Comparison of ENCODE assay signal across 9 mouse cellular contexts in genomic region chr9:65671431-65671931, GRCm38 (mm10). TPM values are rescaled to one million over a fixed set of nuclear protein-coding genes. Genes with fewer than 3 reads are reported as not detected.
DNase-seq lines count a peak whose midpoint lies in the region; ATAC-seq lines count a peak whose summit lies in the region.
"Had no signal": no experiment of that assay in that cellular context is flagged by ENCODE, and none has a peak within 500 bp of the region (broad histone marks: within the 10 kb centered on the region; RNA-seq: fewer than 3 reads in every experiment).

No protein-coding gene starts in this region.

- H3K9me3 ChIP-seq in intestine, embryonic 16.5 days (ENCODE audit: control insufficient read depth, low read length), result no peaks in the 10 kb centered on the region
- H3K9me3 ChIP-seq in lung, embryonic 15.5 days, result no peaks in the 10 kb centered on the region
- H3K9me3 ChIP-seq: hindbrain, embryonic 15.5 days had no signal

- H3K9ac ChIP-seq in intestine, embryonic 16.5 days (ENCODE audit: low read depth, low read length), result no peak overlapping the region; the same call in 1 of the 2 replicates
- no peak overlapping the region for H3K9ac ChIP-seq in lung, embryonic 15.5 days
- H3K9ac ChIP-seq: hindbrain, embryonic 15.5 days had no signal

- ATAC-seq in intestine, embryonic 16.5 days, result peak; percentile 66
- ATAC-seq in lung, embryonic 15.5 days (ENCODE audit: borderline replicate concordance, extremely low read depth, low FRiP score, low TSS enrichment), result 0 out of 2 replicates have a peak, but pooled peaks have one; percentile 15

- H3K27me3 ChIP-seq in intestine, embryonic 16.5 days (replicated peaks; ENCODE audit: control insufficient read depth, insufficient read depth, low read length), result no peaks in the 10 kb centered on the region
- no peaks in the 10 kb centered on the region for H3K27me3 ChIP-seq in lung, embryonic 15.5 days
- H3K27me3 ChIP-seq: hindbrain, embryonic 15.5 days had no signal

- DNase-seq in R1 (ENCODE audit: low read depth, low spot score), result peak; percentile 89
- DNase-seq in gastrocnemius, adult 18-20 months (ENCODE audit: low spot score), result peak; percentile 50
- DNase-seq in layer of hippocampus, adult 9-10 months (ENCODE audit: low spot score), result no peak
- no peak for DNase-seq in left cerebral cortex, adult 18-20 months (ENCODE audit: low spot score in 2 of 2)
- DNase-seq in embryo, embryonic 9.5 days (ENCODE audit: extremely low spot score), result no peak
- DNase-seq in right cerebral cortex, postnatal 4 days, result no peak

- peaks cover 5% of the 10 kb centered on the region for H3K4me1 ChIP-seq in intestine, embryonic 16.5 days (ENCODE audit: control insufficient read depth, insufficient read depth, low read length)
- peaks cover 15% of the 10 kb centered on the region; the same call in 1 of the 2 replicates for H3K4me1 ChIP-seq in lung, embryonic 15.5 days

- no peak overlapping the region for H3K4me2 ChIP-seq in intestine, embryonic 16.5 days (ENCODE audit: low read depth, low read length)
- no peak overlapping the region for H3K4me2 ChIP-seq in lung, embryonic 15.5 days
- H3K4me2 ChIP-seq: hindbrain, embryonic 15.5 days had no signal

- no peaks in the 10 kb centered on the region for H3K36me3 ChIP-seq in intestine, embryonic 16.5 days (ENCODE audit: control insufficient read depth, insufficient read depth, low read length)
- H3K36me3 ChIP-seq in lung, embryonic 15.5 days, result no peaks in the 10 kb centered on the region
- H3K36me3 ChIP-seq: hindbrain, embryonic 15.5 days had no signal

- peak overlapping the region; percentile 59 for H3K27ac ChIP-seq in intestine, embryonic 16.5 days (ENCODE audit: low read length)
- H3K27ac ChIP-seq in lung, embryonic 15.5 days, result peak overlapping the region; percentile 55
- H3K27ac ChIP-seq: hindbrain, embryonic 15.5 days had no signal

- 44% methylated on average over 9 of the region's 9 CpGs for WGBS in intestine, embryonic 16.5 days
- WGBS in lung, embryonic 15.5 days, result 48% methylated on average over 9 of the region's 9 CpGs

- no peak overlapping the region for H3K4me3 ChIP-seq in intestine, embryonic 16.5 days (ENCODE audit: low read length)
- H3K4me3 ChIP-seq in lung, embryonic 15.5 days, result no peak overlapping the region
- H3K4me3 ChIP-seq: hindbrain, embryonic 15.5 days had no signal

RNA-seq across cellular contexts. Expression of gene Oaz2, which starts 3.7 kb away (rescaled TPM):
- 100 to 1,000 TPM; 223 to 247 TPM for total RNA-seq in gastrocnemius, adult 18-20 months (2021)
- polyA plus RNA-seq in intestine, embryonic 16.5 days (2015; fragmentation: Nextera tagmentation; extraction: Ambion mirVana), result 185 and 188 TPM in 2 replicates
- polyA plus RNA-seq in lung, embryonic 15.5 days (2015; fragmentation: Nextera tagmentation; extraction: Ambion mirVana), result 396 and 422 TPM in 2 replicates
- 100 to 1,000 TPM; 241 to 243 TPM for total RNA-seq in left cerebral cortex, adult 18-20 months (2021)

RNA-seq across cellular contexts. Expression of gene Rbpms2, which starts 42.0 kb away (rescaled TPM):
- 1 to 10 TPM; 1.5 to 2.3 TPM for total RNA-seq in gastrocnemius, adult 18-20 months (2021)
- 21.2 and 23.1 TPM in 2 replicates for polyA plus RNA-seq in intestine, embryonic 16.5 days (2015; fragmentation: Nextera tagmentation; extraction: Ambion mirVana)
- polyA plus RNA-seq in lung, embryonic 15.5 days (2015; fragmentation: Nextera tagmentation; extraction: Ambion mirVana), result 15.1 and 16.6 TPM in 2 replicates
- total RNA-seq in left cerebral cortex, adult 18-20 months (2021), result 1 to 10 TPM; 3.0 to 3.6 TPM

Comparison
In these comparisons a context has a peak if more than half of its experiments do, and no peak if none do; other contexts are left out.
1. DNase-seq: peak in R1 (single experiment) and gastrocnemius, adult 18-20 months (single experiment); none in layer of hippocampus, adult 9-10 months (single experiment), left cerebral cortex, adult 18-20 months (0 of 2), embryo, embryonic 9.5 days (single experiment) and right cerebral cortex, postnatal 4 days (single experiment).